Mouse (Mus musculus): ENCODE results near the gene Aox2.

GRCm38 (mm10) chr1:58416048-58416447 lies 137.9 kb downstream of the Aox2 start:
- TF ChIP-seq CTCF (IDR thresholded peaks at IDR 0.05; ENCODE audit: low read depth, low read length) (no peak), POLR2A (IDR thresholded peaks at IDR 0.05; ENCODE audit: borderline replicate concordance, low read depth, low read length) (no peak)

Data from bone marrow macrophage, adult 2 months (primary cell).